Mouse (Mus musculus) central nervous system, embryonic 18 days (tissue): ENCODE data around the gene Tmem59. TPM values are rescaled to one million over a fixed set of nuclear protein-coding genes. Genes with fewer than 3 reads are reported as not detected.

Source experiments
- polyA plus RNA-seq: library from polyadenylated mRNA; depleted of rRNA; stranded (reverse); fragments of >200 nt; gene quantifications from 2 replicates; pipeline ENCODE4 v1.2.3, GENCODE M21; 2012; rRNA removed

Tmem59 gene
- 179 and 182 TPM in 2 replicates for polyA plus RNA-seq

DNA sequence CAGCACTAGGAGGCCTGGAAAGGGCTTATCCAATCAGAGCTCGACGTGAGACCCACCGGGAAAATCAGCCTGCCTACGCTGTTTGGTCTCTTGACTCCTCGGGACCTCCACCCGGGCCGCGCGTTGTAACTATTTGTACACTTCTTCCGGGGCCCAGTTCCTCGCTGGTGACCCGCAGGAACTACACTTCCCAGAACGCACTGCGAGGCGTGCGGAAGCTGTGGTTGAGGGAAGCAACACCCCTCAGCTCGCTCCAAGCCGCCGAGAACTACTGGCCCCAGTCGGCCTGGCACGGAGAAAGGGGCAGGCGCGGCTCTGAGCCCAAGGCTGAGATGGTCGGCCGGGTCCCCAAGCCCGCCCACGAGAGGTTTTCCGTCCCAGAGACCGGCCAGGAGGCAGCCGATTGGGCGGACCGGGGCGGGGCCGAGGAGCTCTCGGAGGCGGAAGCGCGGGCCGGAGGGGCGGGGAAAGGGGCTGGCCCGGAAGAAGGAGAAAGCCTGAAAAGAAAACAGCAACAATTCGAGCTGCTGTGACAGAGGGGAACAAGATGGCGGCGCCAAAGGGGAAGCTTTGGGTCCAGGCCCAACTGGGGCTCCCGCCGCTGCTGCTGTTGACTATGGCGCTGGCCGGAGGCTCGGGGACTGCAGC, at the start of gene Tmem59:
TSS of gene Tmem59 (plus strand) at position 218 of the 648 bp plus-strand sequence.

GRCm38 (mm10) chr4:107178830-107179490, 761 bp downstream of the Tmem59 start, which contains the start of gene Tceanc2:
Tceanc2 (minus strand) TSS chr4:107179116.

GRCm38 (mm10) chr4:107208880-107209279, 30.7 kb downstream of the Tmem59 start, which contains the start of gene Ldlrad1:
Ldlrad1 (plus strand) TSS chr4:107209180.

Other genes with a start within 250 kb of the Tmem59 start
- gene Mrpl37, start 111.5 kb upstream of the Tmem59 start, polyA plus RNA-seq: 98.9 and 102 TPM in 2 replicates
- gene Cyb5rl, start 111.4 kb upstream of the Tmem59 start, polyA plus RNA-seq: 3.9 and 4.7 TPM in 2 replicates
- 0.03 and 0.11 TPM in 2 replicates for gene Cdcp2, start 81.5 kb upstream of the Tmem59 start, polyA plus RNA-seq
- gene Tceanc2, start 717 bp downstream of the Tmem59 start, polyA plus RNA-seq: 12.7 and 14.2 TPM in 2 replicates
- gene Ldlrad1, start 30.8 kb downstream of the Tmem59 start, polyA plus RNA-seq: not detected in 2 replicates
- 39.2 and 40.4 TPM in 2 replicates for gene Lrrc42, start 75.1 kb downstream of the Tmem59 start, polyA plus RNA-seq
- 23.6 and 25.9 TPM in 2 replicates for gene Hspb11, start 75.2 kb downstream of the Tmem59 start, polyA plus RNA-seq
- not detected in 2 replicates for gene Dio1, start 128.8 kb downstream of the Tmem59 start, polyA plus RNA-seq
- 40.6 and 41.3 TPM in 2 replicates for gene Yipf1, start 136.0 kb downstream of the Tmem59 start, polyA plus RNA-seq
- gene Ndc1, start 189.4 kb downstream of the Tmem59 start, polyA plus RNA-seq: 17.8 and 18.8 TPM in 2 replicates